ENCODE assay signal across 10 mouse cellular contexts in the genomic region with DNA sequence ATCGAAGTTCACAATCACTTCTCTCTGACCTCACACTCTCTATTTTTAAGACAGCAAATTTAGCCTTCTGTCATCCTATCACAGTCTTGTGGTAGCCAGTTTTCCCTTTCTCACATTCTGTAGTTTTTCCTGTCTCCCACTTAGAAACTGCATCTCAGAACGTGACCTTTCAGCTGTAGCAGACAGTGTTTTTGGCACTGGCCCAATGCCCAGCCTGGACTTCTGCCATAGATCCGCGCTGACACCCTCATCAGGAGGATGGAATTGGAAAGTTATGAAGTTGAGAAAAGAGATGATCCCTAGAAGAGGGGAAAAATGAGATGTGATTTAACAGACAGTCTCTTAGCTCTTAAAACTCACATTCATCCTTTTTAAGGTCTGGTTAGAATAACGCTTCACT. TPM values are rescaled to one million over a fixed set of nuclear protein-coding genes. Genes with fewer than 3 reads are reported as not detected.
DNase-seq lines count a peak whose midpoint lies in the region; ATAC-seq and TF ChIP-seq lines count a peak whose summit lies in the region.
"Had no signal": no experiment of that assay in that cellular context is flagged by ENCODE, and none has a peak within 500 bp of the region (broad histone marks: within the 10 kb centered on the region; RNA-seq: fewer than 3 reads in every experiment).

No protein-coding gene starts in this region.

- DNase-seq in forebrain, postnatal 0 days = peak; percentile 48
- DNase-seq in left cerebral cortex, adult 18-20 months (ENCODE audit: low spot score in 2 of 2) = peak; percentile 18 to 27
- DNase-seq in left cerebral cortex, adult 11 months (ENCODE audit: low spot score) = no peak
- peak; percentile 81 for DNase-seq in adrenal gland, adult 2 months
- DNase-seq in kidney, postnatal 14 days = peak; percentile 57
- DNase-seq in embryonic facial prominence, embryonic 10.5 days (ENCODE audit: low spot score) = no peak
- no peak for DNase-seq in spleen, adult 12 weeks (ENCODE audit: low spot score)
- DNase-seq: thymus, adult 2 months had no signal

- peak; percentile 32; the same call in 1 of the 2 replicates for ATAC-seq in forebrain, postnatal 0 days
- ATAC-seq in forebrain, embryonic 16.5 days = no peak
- ATAC-seq: intestine, embryonic 16.5 days had no signal

- no peak overlapping the region for H3K27ac ChIP-seq in forebrain, postnatal 0 days (ENCODE audit: low read depth, low read length)
- H3K27ac ChIP-seq in forebrain, embryonic 16.5 days (ENCODE audit: low read length) = no peak overlapping the region
- no peak overlapping the region for H3K27ac ChIP-seq in embryonic facial prominence, embryonic 10.5 days (replicated peaks)

- no peaks in the 10 kb centered on the region for H3K4me1 ChIP-seq in forebrain, postnatal 0 days (ENCODE audit: insufficient read depth)
- no peaks in the 10 kb centered on the region for H3K4me1 ChIP-seq in forebrain, embryonic 16.5 days (replicated peaks; ENCODE audit: control insufficient read depth, insufficient read depth, low read length)
- H3K4me1 ChIP-seq in embryonic facial prominence, embryonic 10.5 days = peaks cover 8% of the 10 kb centered on the region; the same call in 1 of the 2 replicates

- TF ChIP-seq CTCF in forebrain, postnatal 0 days (IDR thresholded peaks at IDR 0.05; ENCODE audit: low read depth) = no peak

- no peaks in the 10 kb centered on the region for H3K9me3 ChIP-seq in forebrain, postnatal 0 days (ENCODE audit: low read length)
- no peaks in the 10 kb centered on the region for H3K9me3 ChIP-seq in forebrain, embryonic 16.5 days (ENCODE audit: control insufficient read depth, low read length)
- H3K9me3 ChIP-seq in embryonic facial prominence, embryonic 10.5 days = no peaks in the 10 kb centered on the region

- 60% methylated on average over 5 of the region's 5 CpGs for WGBS in forebrain, postnatal 0 days
- WGBS in forebrain, embryonic 16.5 days = 59% methylated on average over 5 of the region's 5 CpGs
- 87% methylated on average over 5 of the region's 5 CpGs for WGBS in embryonic facial prominence, embryonic 10.5 days

- H3K4me2 ChIP-seq in forebrain, postnatal 0 days (ENCODE audit: low read depth) = no peak overlapping the region
- no peak overlapping the region for H3K4me2 ChIP-seq in forebrain, embryonic 16.5 days (ENCODE audit: low read length)

- H3K4me3 ChIP-seq in forebrain, postnatal 0 days (ENCODE audit: low read depth, low read length) = no peak overlapping the region
- no peak overlapping the region for H3K4me3 ChIP-seq in forebrain, embryonic 16.5 days (replicated peaks; ENCODE audit: low read length)
- no peak overlapping the region for H3K4me3 ChIP-seq in embryonic facial prominence, embryonic 10.5 days

- no peaks in the 10 kb centered on the region for H3K36me3 ChIP-seq in forebrain, postnatal 0 days (ENCODE audit: insufficient read depth)
- no peaks in the 10 kb centered on the region for H3K36me3 ChIP-seq in forebrain, embryonic 16.5 days (ENCODE audit: control insufficient read depth, insufficient read depth)
- no peaks in the 10 kb centered on the region for H3K36me3 ChIP-seq in embryonic facial prominence, embryonic 10.5 days (replicated peaks)

- no peak overlapping the region for H3K9ac ChIP-seq in forebrain, postnatal 0 days
- no peak overlapping the region for H3K9ac ChIP-seq in forebrain, embryonic 16.5 days (replicated peaks; ENCODE audit: low read depth, low read length)

- H3K27me3 ChIP-seq in forebrain, postnatal 0 days (ENCODE audit: insufficient read depth, low read length) = no peaks in the 10 kb centered on the region
- H3K27me3 ChIP-seq in forebrain, embryonic 16.5 days (replicated peaks; ENCODE audit: control insufficient read depth, insufficient read depth, low read length) = no peaks in the 10 kb centered on the region
- no peaks in the 10 kb centered on the region for H3K27me3 ChIP-seq in embryonic facial prominence, embryonic 10.5 days (replicated peaks; ENCODE audit: low read depth, poor library complexity, severe bottlenecking)

RNA-seq across cellular contexts. Expression of gene Hexa, which starts 20.4 kb away (rescaled TPM):
- 48.1 and 50.7 TPM in 2 replicates for total RNA-seq in forebrain, postnatal 0 days (2014; rRNA removed)
- polyA plus RNA-seq in forebrain, postnatal 0 days (2015; fragmentation: Nextera tagmentation; extraction: Ambion mirVana) = 46.3 and 49.9 TPM in 2 replicates
- polyA plus RNA-seq in forebrain, embryonic 16.5 days (2015; fragmentation: Nextera tagmentation; extraction: Ambion mirVana) = 51.3 and 55.7 TPM in 2 replicates
- total RNA-seq in left cerebral cortex, adult 18-20 months (2021) = 10 to 100 TPM; 48.4 to 54.1 TPM
- total RNA-seq in adrenal gland, adult 2 months (2021) = 100 to 1,000 TPM; 134 to 162 TPM
- polyA plus RNA-seq in adrenal gland, adult 2 months (2012; rRNA removed) = 123 and 137 TPM in 2 replicates
- 42.5 and 43.2 TPM in 2 replicates for polyA plus RNA-seq in embryonic facial prominence, embryonic 10.5 days (2016; fragmentation: Nextera tagmentation; extraction: Ambion mirVana)

RNA-seq across cellular contexts. Expression of gene Tmem202, which starts 20.7 kb away (rescaled TPM):
- total RNA-seq in forebrain, postnatal 0 days (2014; rRNA removed) = 0.38 and 1.8 TPM in 2 replicates
- 1.2 TPM in 2 replicates for polyA plus RNA-seq in forebrain, postnatal 0 days (2015; fragmentation: Nextera tagmentation; extraction: Ambion mirVana)
- 0.45 and 0.58 TPM in 2 replicates for polyA plus RNA-seq in forebrain, embryonic 16.5 days (2015; fragmentation: Nextera tagmentation; extraction: Ambion mirVana)
- 1 to 10 TPM; 2.6 to 3.6 TPM for total RNA-seq in left cerebral cortex, adult 18-20 months (2021)
- total RNA-seq in adrenal gland, adult 2 months (2021) = 1 to 10 TPM; 2.5 to 3.5 TPM
- polyA plus RNA-seq in adrenal gland, adult 2 months (2012; rRNA removed) = 4.1 and 4.4 TPM in 2 replicates
- not detected in 2 replicates for polyA plus RNA-seq in embryonic facial prominence, embryonic 10.5 days (2016; fragmentation: Nextera tagmentation; extraction: Ambion mirVana)

RNA-seq across cellular contexts. Expression of gene Arih1, which starts 32.6 kb away (rescaled TPM):
- 62.0 and 70.8 TPM in 2 replicates for total RNA-seq in forebrain, postnatal 0 days (2014; rRNA removed)
- polyA plus RNA-seq in forebrain, postnatal 0 days (2015; fragmentation: Nextera tagmentation; extraction: Ambion mirVana) = 5.1 and 7.6 TPM in 2 replicates
- 15.6 and 21.2 TPM in 2 replicates for polyA plus RNA-seq in forebrain, embryonic 16.5 days (2015; fragmentation: Nextera tagmentation; extraction: Ambion mirVana)
- total RNA-seq in left cerebral cortex, adult 18-20 months (2021) = 100 to 1,000 TPM; 115 to 121 TPM
- 100 to 1,000 TPM in 1 of 2 experiments, 10 to 100 TPM in 1; 99.3 to 152 TPM for total RNA-seq in adrenal gland, adult 2 months (2021)
- 10.2 and 13.6 TPM in 2 replicates for polyA plus RNA-seq in adrenal gland, adult 2 months (2012; rRNA removed)
- polyA plus RNA-seq in embryonic facial prominence, embryonic 10.5 days (2016; fragmentation: Nextera tagmentation; extraction: Ambion mirVana) = 18.7 and 19.5 TPM in 2 replicates

RNA-seq across cellular contexts. Expression of gene Celf6, which starts 58.7 kb away (rescaled TPM):
- total RNA-seq in forebrain, postnatal 0 days (2014; rRNA removed) = 53.8 and 97.6 TPM in 2 replicates
- 19.3 and 41.7 TPM in 2 replicates for polyA plus RNA-seq in forebrain, postnatal 0 days (2015; fragmentation: Nextera tagmentation; extraction: Ambion mirVana)
- 29.5 and 42.0 TPM in 2 replicates for polyA plus RNA-seq in forebrain, embryonic 16.5 days (2015; fragmentation: Nextera tagmentation; extraction: Ambion mirVana)
- 10 to 100 TPM; 29.7 to 35.2 TPM for total RNA-seq in left cerebral cortex, adult 18-20 months (2021)
- 1 to 10 TPM; 3.0 to 8.6 TPM for total RNA-seq in adrenal gland, adult 2 months (2021)
- polyA plus RNA-seq in adrenal gland, adult 2 months (2012; rRNA removed) = 3.9 and 13.9 TPM in 2 replicates
- polyA plus RNA-seq in embryonic facial prominence, embryonic 10.5 days (2016; fragmentation: Nextera tagmentation; extraction: Ambion mirVana) = 1.3 TPM in 2 replicates
- polyA plus RNA-seq: thymus, adult 2 months had no signal

Comparison
In these comparisons a context has a peak if more than half of its experiments do, and no peak if none do; other contexts are left out.
1. DNase-seq: peak in forebrain, postnatal 0 days (single experiment), left cerebral cortex, adult 18-20 months (2 of 2), adrenal gland, adult 2 months (single experiment) and kidney, postnatal 14 days (single experiment); none in left cerebral cortex, adult 11 months (single experiment), embryonic facial prominence, embryonic 10.5 days (single experiment) and spleen, adult 12 weeks (single experiment).